Mouse (Mus musculus): ENCODE data around the gene Art4.

DNA sequence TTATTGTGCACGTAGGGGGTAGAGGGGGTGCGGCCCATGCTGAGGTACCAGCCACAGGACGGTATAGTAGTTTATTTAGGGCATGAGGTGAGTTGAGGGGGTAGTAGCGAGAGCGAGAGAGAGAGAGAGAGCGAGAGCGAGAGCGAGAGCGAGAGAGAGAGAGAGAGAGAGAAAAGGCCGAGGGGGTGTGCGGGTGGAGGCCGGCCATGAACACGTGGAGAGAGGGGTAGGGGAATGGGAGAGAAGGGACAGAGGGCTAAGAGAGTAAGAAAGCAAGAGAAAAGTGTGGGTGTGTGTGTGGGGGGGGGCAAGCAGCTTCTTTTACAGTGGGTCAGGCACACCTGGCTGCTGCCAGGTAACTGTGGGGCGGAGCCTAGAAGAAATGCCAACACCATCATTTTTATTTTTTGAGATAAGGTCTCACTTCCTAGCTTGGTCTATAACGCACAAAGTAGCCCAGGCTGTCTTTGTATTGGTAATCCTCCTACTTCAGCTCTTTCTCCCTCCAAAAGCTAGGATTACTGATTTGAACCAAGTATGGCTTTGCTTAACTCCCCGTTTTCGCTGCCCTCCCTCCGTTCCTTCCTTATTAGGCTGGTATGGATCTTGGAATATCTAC, 50.0 kb downstream of the Art4 start:
- TF ChIP-seq CTCF (IDR thresholded peaks at IDR 0.05; ENCODE audit: low read depth) (no peak), EP300 (IDR thresholded peaks at IDR 0.05; ENCODE audit: low read depth) (no peak)
